Mouse (Mus musculus): Measurements from ENCODE around the gene Adam10. TPM values are rescaled to one million over a fixed set of nuclear protein-coding genes. Genes with fewer than 3 reads are reported as not detected.

Gene Adam10
- polyA plus RNA-seq, 1 experiment, result 6.8 TPM

GRCm38 (mm10) chr9:70824103-70824502 lies 145.3 kb downstream of the Adam10 start:
- Histone ChIP-seq H3K27ac (ENCODE audit: control insufficient read depth, insufficient read depth, low read depth, low read length) (no peak overlapping the region), H3K27me3 (ENCODE audit: control insufficient read depth, insufficient read depth, low read length) (no peaks in the 10 kb centered on the region), H3K36me3 (ENCODE audit: control insufficient read depth, insufficient read depth, low read length) (no peaks in the 10 kb centered on the region), H3K4me1 (ENCODE audit: control insufficient read depth, insufficient read depth, low read length) (no peaks in the 10 kb centered on the region), H3K4me3 (ENCODE audit: control insufficient read depth, low read depth, low read length) (no peak overlapping the region)
- TF ChIP-seq POLR2A (IDR thresholded peaks at IDR 0.05; ENCODE audit: control insufficient read depth, low read depth, low read length) (no peak), CTCF (IDR thresholded peaks at IDR 0.05; ENCODE audit: control insufficient read depth, insufficient read depth, insufficient replicate concordance, low read depth, low read length) (no peak)

- H3K27ac ChIP-seq (ENCODE audit: control insufficient read depth, insufficient read depth, low read depth, low read length), result no peak overlapping the region
- no peak overlapping the region for H3K4me3 ChIP-seq (ENCODE audit: control insufficient read depth, low read depth, low read length)
- TF ChIP-seq POLR2A (IDR thresholded peaks at IDR 0.05; ENCODE audit: control insufficient read depth, low read depth, low read length) (no peak), CTCF (IDR thresholded peaks at IDR 0.05; ENCODE audit: control insufficient read depth, insufficient read depth, insufficient replicate concordance, low read depth, low read length) (no peak)
- no peaks in the 10 kb centered on the region for H3K36me3 ChIP-seq (ENCODE audit: control insufficient read depth, insufficient read depth, low read length)
- no peaks in the 10 kb centered on the region for H3K27me3 ChIP-seq (ENCODE audit: control insufficient read depth, insufficient read depth, low read length)
- H3K4me1 ChIP-seq (ENCODE audit: control insufficient read depth, insufficient read depth, low read length), result no peaks in the 10 kb centered on the region
Observed at GRCm38 (mm10) chr9:70827911-70828310, 149.1 kb downstream of the Adam10 start.

Other genes starting within 250 kb of the Adam10 start
- 25.7 and 26.9 TPM in 2 replicates for gene Rnf111, start 175.3 kb upstream of the Adam10 start, polyA plus RNA-seq (2012; rRNA removed)
- 32.3 and 34.5 TPM in 2 replicates for gene Sltm, start 136.2 kb upstream of the Adam10 start, polyA plus RNA-seq (2012; rRNA removed)
- 0.14 TPM in 1 of 2 replicates, not detected in the other for gene Gm10642, start 22.7 kb upstream of the Adam10 start, polyA plus RNA-seq (2012; rRNA removed)
- 1.6 and 1.7 TPM in 2 replicates for gene Mindy2, start 21.8 kb upstream of the Adam10 start, polyA plus RNA-seq (2012; rRNA removed)

Measured in testis, adult 2 months (tissue).